Mouse (Mus musculus): ENCODE measurements at regions not wholly inside any gene's neighbourhood (a gene's known extent, or its start where the extent isn't known, plus 50 kb on each side); places are given as distances from the start of the nearest gene placed in this dataset.

- ATAC-seq = no peak
Observed at GRCm38 (mm10) chr13:97651761-97652160, 108.7 kb downstream of the Gm10260 start.

GRCm38 (mm10) chr13:97651176-97651575, 109.3 kb downstream of the Gm10260 start:
- ATAC-seq = no peak

GRCm38 (mm10) chr13:97650191-97650590, 110.2 kb downstream of the Gm10260 start:
- ATAC-seq = no peak

- no peak for ATAC-seq
Observed at GRCm38 (mm10) chr13:97647486-97647885, 112.9 kb downstream of the Gm10260 start.

GRCm38 (mm10) chr13:97646021-97646385, 114.4 kb downstream of the Gm10260 start:
- ATAC-seq = no peak

- ATAC-seq = no peak
Observed at GRCm38 (mm10) chr13:97645107-97646020, 115.1 kb downstream of the Gm10260 start.

- ATAC-seq = no peak
Observed at GRCm38 (mm10) chr13:97640236-97640635, 120.2 kb downstream of the Gm10260 start.

- ATAC-seq = no peak
Observed at GRCm38 (mm10) chr13:97639656-97640055, 120.8 kb downstream of the Gm10260 start.

GRCm38 (mm10) chr13:97638457-97639088, 121.9 kb downstream of the Gm10260 start:
- ATAC-seq = no peak

GRCm38 (mm10) chr13:97637506-97637905, 122.9 kb downstream of the Gm10260 start:
- no peak for ATAC-seq

- no peak for ATAC-seq
Observed at GRCm38 (mm10) chr13:97634041-97634788, 126.2 kb downstream of the Gm10260 start.

- no peak for ATAC-seq
Observed at GRCm38 (mm10) chr13:97633551-97633950, 126.9 kb downstream of the Gm10260 start.

GRCm38 (mm10) chr13:97631872-97632402, 128.5 kb downstream of the Gm10260 start:
- no peak for ATAC-seq

GRCm38 (mm10) chr13:97630921-97631320, 129.5 kb downstream of the Gm10260 start:
- ATAC-seq = no peak

- no peak for ATAC-seq
Observed at GRCm38 (mm10) chr13:97628608-97629007, 131.8 kb downstream of the Gm10260 start.

- no peak for ATAC-seq
Observed at GRCm38 (mm10) chr13:97627247-97627646, 133.2 kb downstream of the Gm10260 start.

GRCm38 (mm10) chr13:97626786-97627185, 133.6 kb downstream of the Gm10260 start:
- no peak for ATAC-seq

GRCm38 (mm10) chr13:97626116-97626515, 134.3 kb downstream of the Gm10260 start:
- no peak for ATAC-seq

GRCm38 (mm10) chr13:97625391-97625790, 135.0 kb downstream of the Gm10260 start:
- ATAC-seq = no peak

GRCm38 (mm10) chr13:97618190-97618586, 142.2 kb downstream of the Gm10260 start:
- ATAC-seq = no peak

GRCm38 (mm10) chr13:97617511-97618189, 142.8 kb downstream of the Gm10260 start:
- no peak for ATAC-seq

- ATAC-seq = no peak
Observed at GRCm38 (mm10) chr13:97616919-97617318, 143.5 kb downstream of the Gm10260 start.

Measured in inflammation-experienced regulatory T-cells, adult 6 months (primary cell).